Mouse (Mus musculus) kidney, postnatal 0 days (tissue): Measurements from ENCODE around the gene Hpgds. TPM values are rescaled to one million over a fixed set of nuclear protein-coding genes. Genes with fewer than 3 reads are reported as not detected.

ENCODE experiments used
- ATAC-seq: fragments of 200-750 bp; cut with Nextera tagmentation; replicated peaks from 2 replicates; pipeline ENCODE4 v1.8.0; 2017; ENCODE audit warnings: low read depth, moderate number of reproducible peaks, moderate TSS enrichment, moderate library complexity; ENCODE audit not compliant: low FRiP score
- DNase-seq: peaks from one replicate; pipeline ENCODE4 v3.0.0-alpha.2; 2016; ENCODE audit warnings: low spot score
- H3K27ac ChIP-seq: fragments of 300-500 bp; sonication (generic); 2 replicates; pipeline ENCODE4 v1.5.1; 2014; ENCODE audit warnings: mild to moderate bottlenecking
- H3K27me3 ChIP-seq: fragments of 300-500 bp; sonication (generic); 2 replicates; pipeline ENCODE4 v1.6.1; 2014; ENCODE audit warnings: low read length, mixed read lengths; ENCODE audit not compliant: insufficient read depth
- H3K36me3 ChIP-seq: fragments of 300-500 bp; sonication (generic); 2 replicates; pipeline ENCODE4 v1.6.1; 2014; ENCODE audit warnings: low read length, mixed read lengths; ENCODE audit not compliant: insufficient read depth
- H3K4me1 ChIP-seq: fragments of 300-500 bp; sonication (generic); replicated peaks from 2 replicates; pipeline ENCODE4 v1.6.1; 2014; ENCODE audit warnings: antibody characterized with exemption, low read length, mixed read lengths; ENCODE audit not compliant: insufficient read depth
- H3K4me2 ChIP-seq: fragments of 300-500 bp; sonication (generic); 2 replicates; pipeline ENCODE4 v1.6.1; 2014; ENCODE audit warnings: mild to moderate bottlenecking, low read length, moderate library complexity, mixed read lengths
- H3K4me3 ChIP-seq: fragments of 300-500 bp; sonication (generic); replicated peaks from 2 replicates; pipeline ENCODE4 v1.5.1; 2014; ENCODE audit warnings: low read depth, low read length
- H3K9ac ChIP-seq: fragments of 300-500 bp; sonication (generic); 2 replicates; pipeline ENCODE4 v1.6.1; 2014; ENCODE audit warnings: low read depth, low read length
- H3K9me3 ChIP-seq: fragments of 300-500 bp; sonication (generic); replicated peaks from 2 replicates; pipeline ENCODE4 v1.6.1; 2016; ENCODE audit warnings: low read length, inconsistent platforms, mixed read lengths
- CTCF ChIP-seq: IDR thresholded peaks from 2 replicates; pipeline ENCODE4 v1.5.1; 2016; ENCODE audit warnings: antibody characterized with exemption, low read depth, mild to moderate bottlenecking, moderate library complexity
- WGBS: fragments of 180-500 bp; shearing (Covaris S2); extraction: QIAGEN DNeasy Blood & Tissue Kit; methylation state at CpG from one replicate; pipeline ENCODE4 v1.1.7; 2014; 5-methylcytosine and 5-hydroxymethylcytosine counted together
- polyA plus RNA-seq: library from polyadenylated mRNA; unstranded; fragments of >200 nt; fragmentation: Nextera tagmentation; extraction: Ambion mirVana; gene quantifications from 2 replicates; pipeline ENCODE4 v1.2.1, GENCODE M21; 2015

The Hpgds gene
- 3.5 and 3.6 TPM in 2 replicates for polyA plus RNA-seq

- peak; percentile 40 for DNase-seq
- no peaks in the 10 kb centered on the region for H3K27me3 ChIP-seq
- ATAC-seq = peak; percentile 78
- peaks cover 10% of the 10 kb centered on the region; the same call in 1 of the 2 replicates for H3K4me1 ChIP-seq
- no peak within 1 kb of the TSS for H3K27ac ChIP-seq
- no peak within 1 kb of the TSS for H3K9ac ChIP-seq
- whole genome bisulfite sequencing = 18% methylated on average over 16 of the region's 16 CpGs
- no peak for TF ChIP-seq CTCF
- no peak within 1 kb of the TSS for H3K4me3 ChIP-seq
- no peaks in the 10 kb centered on the region for H3K9me3 ChIP-seq
- peak within 1 kb of the TSS; percentile 35 for H3K4me2 ChIP-seq
- no peaks in the 10 kb centered on the region for H3K36me3 ChIP-seq
Measured at GRCm38 (mm10) chr6:65144621-65145205, at the start of gene Hpgds. Gene Hpgds, minus strand, starts transcription at chr6:65144908.

GRCm38 (mm10) chr6:65164977-65165376, 20.3 kb upstream of the Hpgds start:
- no peak for DNase-seq
- Histone ChIP-seq H3K9ac (no peak overlapping the region), H3K27ac (0 out of 2 replicates have a peak overlapping the region, but pooled peaks have one; percentile 6), H3K4me1 (no peaks in the 10 kb centered on the region), H3K4me2 (no peak overlapping the region), H3K4me3 (no peak overlapping the region), H3K9me3 (no peaks in the 10 kb centered on the region), H3K27me3 (no peaks in the 10 kb centered on the region), H3K36me3 (no peaks in the 10 kb centered on the region)
- ATAC-seq = no peak
- 30% methylated on average over 5 of the region's 5 CpGs for WGBS
- no peak for TF ChIP-seq CTCF

DNA sequence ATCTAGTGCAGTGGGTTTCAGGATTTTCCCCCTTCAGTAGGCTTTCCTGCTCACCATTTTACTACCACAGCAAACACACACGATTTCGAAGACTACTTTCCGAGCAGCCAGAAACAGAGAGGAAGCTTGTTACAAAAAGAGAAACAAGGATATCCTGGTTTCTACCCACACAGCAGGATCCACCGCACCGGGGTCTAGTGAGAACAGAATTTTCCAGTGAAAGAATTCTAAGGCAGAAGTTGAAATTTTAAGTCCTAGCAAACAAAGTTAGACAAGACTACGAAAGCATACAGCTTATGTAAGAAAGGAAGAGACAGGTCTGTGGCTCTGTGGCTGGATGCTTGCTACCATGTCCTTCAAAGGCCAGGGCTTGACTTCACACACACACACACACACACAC, 19.4 kb upstream of the Hpgds start:
- H3K27me3 ChIP-seq = no peaks in the 10 kb centered on the region
- H3K27ac ChIP-seq = no peak overlapping the region
- WGBS = 77% methylated on average over 6 of the region's 6 CpGs
- H3K4me1 ChIP-seq = no peaks in the 10 kb centered on the region
- no peaks in the 10 kb centered on the region for H3K36me3 ChIP-seq
- TF ChIP-seq CTCF = no peak
- DNase-seq = no peak
- no peak overlapping the region for H3K9ac ChIP-seq
- no peak overlapping the region for H3K4me3 ChIP-seq
- H3K9me3 ChIP-seq = no peaks in the 10 kb centered on the region
- H3K4me2 ChIP-seq = no peak overlapping the region
- no peak for ATAC-seq

DNA sequence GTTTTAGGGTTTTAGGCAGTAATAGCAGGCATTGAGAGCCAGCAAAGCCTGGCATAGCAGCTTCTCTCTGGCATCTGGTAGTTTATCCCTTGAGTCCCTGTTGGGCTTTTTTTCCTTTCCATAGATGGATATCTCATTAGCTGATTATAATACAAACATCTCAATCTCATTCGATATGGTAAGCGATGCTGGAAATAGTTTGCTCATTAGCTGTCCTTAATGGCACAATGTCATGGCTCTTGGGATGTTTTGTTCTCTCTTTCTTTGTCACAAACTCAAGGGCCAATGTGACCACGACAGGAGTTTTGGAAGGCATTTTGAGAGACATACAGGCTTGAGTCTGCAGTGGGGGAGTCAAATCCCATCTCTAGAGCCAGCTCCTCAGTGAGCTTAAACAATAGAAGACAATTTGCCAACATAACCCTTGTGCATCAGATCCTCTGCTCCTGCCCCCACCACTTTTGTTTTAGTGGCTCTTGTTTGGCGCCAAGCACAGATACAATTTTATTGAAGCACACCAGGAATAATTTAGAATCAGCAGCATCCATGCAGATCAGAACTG, 14.8 kb upstream of the Hpgds start:
- 86% methylated on average over 4 of the region's 4 CpGs for WGBS

GRCm38 (mm10) chr6:65157042-65157441, 12.3 kb upstream of the Hpgds start:
- DNase-seq (no peak), ATAC-seq (no peak)
- no peaks in the 10 kb centered on the region for H3K9me3 ChIP-seq
- no peak overlapping the region for H3K9ac ChIP-seq
- H3K36me3 ChIP-seq = no peaks in the 10 kb centered on the region
- no peak overlapping the region for H3K27ac ChIP-seq
- no peaks in the 10 kb centered on the region for H3K27me3 ChIP-seq
- H3K4me2 ChIP-seq = no peak overlapping the region
- no peak for TF ChIP-seq CTCF
- no peak overlapping the region for H3K4me3 ChIP-seq
- H3K4me1 ChIP-seq = no peaks in the 10 kb centered on the region
- 91% methylated on average over 4 of the region's 4 CpGs for WGBS

More for the DNA sequence above, 14.8 kb upstream of the Hpgds start:
- no peaks in the 10 kb centered on the region for H3K27me3 ChIP-seq
- H3K36me3 ChIP-seq = no peaks in the 10 kb centered on the region
- no peaks in the 10 kb centered on the region for H3K9me3 ChIP-seq
- ATAC-seq (no peak), DNase-seq (no peak)
- no peak overlapping the region for H3K27ac ChIP-seq
- H3K4me1 ChIP-seq = no peaks in the 10 kb centered on the region
- no peak overlapping the region for H3K9ac ChIP-seq
- no peak for TF ChIP-seq CTCF
- H3K4me3 ChIP-seq = no peak overlapping the region
- no peak overlapping the region for H3K4me2 ChIP-seq

- Histone ChIP-seq H3K9me3 (no peaks in the 10 kb centered on the region), H3K4me3 (no peak overlapping the region), H3K9ac (no peak overlapping the region), H3K4me2 (no peak overlapping the region), H3K36me3 (no peaks in the 10 kb centered on the region), H3K27ac (no peak overlapping the region), H3K27me3 (no peaks in the 10 kb centered on the region), H3K4me1 (peaks cover 4% of the 10 kb centered on the region; the same call in 1 of the 2 replicates)
- 59% methylated on average over 3 of the region's 3 CpGs for WGBS
- TF ChIP-seq CTCF = no peak
- no peak for ATAC-seq
- DNase-seq = no peak
Measured at GRCm38 (mm10) chr6:65153570-65153969, 8.9 kb upstream of the Hpgds start.
